Mouse (Mus musculus) adrenal gland, postnatal 25 days (tissue): ENCODE data around the gene Vps8. TPM values are rescaled to one million over a fixed set of nuclear protein-coding genes. Genes with fewer than 3 reads are reported as not detected.

Source experiments
- DNase-seq: peaks from one replicate; pipeline ENCODE4 v3.0.0; 2021; ENCODE audit warnings: mixed read lengths
- total RNA-seq: library from RNA; stranded (reverse); gene quantifications from 2 replicates; pipeline ENCODE4 v1.2.3, GENCODE M21; 2021

Vps8 gene
- total RNA-seq, 1 experiment from 2014 or later: 24.5 TPM

- DNase-seq: no peak
Measured at GRCm38 (mm10) chr16:21478376-21478775, 55.5 kb downstream of the Vps8 start.

GRCm38 (mm10) chr16:21483803-21484202 lies 60.9 kb downstream of the Vps8 start:
- no peak for DNase-seq

- no peak for DNase-seq
Measured at GRCm38 (mm10) chr16:21485716-21486115, 62.8 kb downstream of the Vps8 start.

- peak; percentile 45 for DNase-seq
Measured at GRCm38 (mm10) chr16:21488413-21488812, 65.5 kb downstream of the Vps8 start.

GRCm38 (mm10) chr16:21492346-21492745 lies 69.4 kb downstream of the Vps8 start:
- DNase-seq: no peak

- no peak for DNase-seq
Measured at GRCm38 (mm10) chr16:21492894-21493293, 70.0 kb downstream of the Vps8 start.

- no peak for DNase-seq
Measured at GRCm38 (mm10) chr16:21494681-21495080, 71.8 kb downstream of the Vps8 start.

GRCm38 (mm10) chr16:21496799-21497198 lies 73.9 kb downstream of the Vps8 start:
- no peak for DNase-seq

- no peak for DNase-seq
Measured at GRCm38 (mm10) chr16:21497627-21498026, 74.7 kb downstream of the Vps8 start.

- DNase-seq: no peak
Measured at GRCm38 (mm10) chr16:21498984-21499383, 76.1 kb downstream of the Vps8 start.

GRCm38 (mm10) chr16:21499656-21500055 lies 76.7 kb downstream of the Vps8 start:
- no peak for DNase-seq

- DNase-seq: no peak
Measured at GRCm38 (mm10) chr16:21518833-21519232, 95.9 kb downstream of the Vps8 start.

GRCm38 (mm10) chr16:21519785-21520184 lies 96.9 kb downstream of the Vps8 start:
- no peak for DNase-seq

GRCm38 (mm10) chr16:21523738-21524137 lies 100.8 kb downstream of the Vps8 start:
- DNase-seq: no peak

- no peak for DNase-seq
Measured at GRCm38 (mm10) chr16:21525376-21525775, 102.5 kb downstream of the Vps8 start.

GRCm38 (mm10) chr16:21527271-21528007 lies 104.5 kb downstream of the Vps8 start:
- DNase-seq: no peak

GRCm38 (mm10) chr16:21533503-21533902 lies 110.6 kb downstream of the Vps8 start:
- no peak for DNase-seq

GRCm38 (mm10) chr16:21536240-21537005 lies 113.5 kb downstream of the Vps8 start:
- DNase-seq: no peak

- DNase-seq: no peak
Measured at GRCm38 (mm10) chr16:21537312-21537711, 114.4 kb downstream of the Vps8 start.

GRCm38 (mm10) chr16:21538889-21539288 lies 116.0 kb downstream of the Vps8 start:
- no peak for DNase-seq

- no peak for DNase-seq
Measured at GRCm38 (mm10) chr16:21542559-21542958, 119.6 kb downstream of the Vps8 start.

GRCm38 (mm10) chr16:21547446-21547845 lies 124.5 kb downstream of the Vps8 start:
- DNase-seq: no peak

GRCm38 (mm10) chr16:21549751-21550150 lies 126.8 kb downstream of the Vps8 start:
- DNase-seq: peak; percentile 5

- no peak for DNase-seq
Measured at GRCm38 (mm10) chr16:21550453-21550852, 127.5 kb downstream of the Vps8 start.
